ENCODE assay signal across 27 mouse cellular contexts in the genomic region with DNA sequence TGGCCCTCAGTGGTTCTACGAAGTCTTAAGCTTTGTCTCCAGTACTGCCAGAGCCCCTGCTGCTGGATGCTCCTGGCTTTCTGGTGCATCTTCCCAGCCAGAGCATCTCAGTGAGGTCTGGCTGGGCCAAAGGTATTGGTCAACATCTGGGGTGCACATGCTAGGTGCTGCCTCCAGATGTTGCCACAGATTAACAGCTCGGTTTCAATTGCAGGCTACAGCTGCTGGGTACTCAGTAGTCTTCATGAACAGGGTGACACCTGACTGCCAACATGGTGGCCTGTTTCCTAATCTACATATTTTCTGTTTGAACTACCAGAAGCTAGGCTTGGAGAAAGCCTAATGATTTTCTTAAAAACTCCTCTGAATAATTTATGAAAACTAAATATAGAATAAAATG. TPM values are rescaled to one million over a fixed set of nuclear protein-coding genes. Genes with fewer than 3 reads are reported as not detected.
DNase-seq lines count a peak whose midpoint lies in the region; ATAC-seq and TF ChIP-seq lines count a peak whose summit lies in the region.
"Had no signal": no experiment of that assay in that cellular context is flagged by ENCODE, and none has a peak within 500 bp of the region (broad histone marks: within the 10 kb centered on the region; RNA-seq: fewer than 3 reads in every experiment).

No protein-coding gene starts in this region.

- H3K36me3 ChIP-seq in CH12.LX (replicated peaks in 1 of 2; ENCODE audit: control insufficient read depth in 1 of 2, insufficient read depth in 1 of 2, low read length in 1 of 2) = peaks cover 58 to 84% of the 10 kb centered on the region in 2 experiments
- H3K36me3 ChIP-seq in liver, embryonic 13.5 days = no peaks in the 10 kb centered on the region
- H3K36me3 ChIP-seq in liver, embryonic 16.5 days (ENCODE audit: control insufficient read depth, insufficient read depth) = no peaks in the 10 kb centered on the region
- H3K36me3 ChIP-seq: forebrain, embryonic 12.5 days; forebrain, embryonic 15.5 days; heart, embryonic 12.5 days; heart, embryonic 15.5 days; hindbrain, embryonic 10.5 days; hindbrain, embryonic 13.5 days had no signal

- 63% methylated on average over 2 of the region's 2 CpGs for WGBS in liver, embryonic 13.5 days (ENCODE audit: insufficient replicate concordance)
- 73% methylated on average over 2 of the region's 2 CpGs for WGBS in liver, embryonic 16.5 days (ENCODE audit: insufficient replicate concordance)

- H3K9me3 ChIP-seq in CH12.LX (replicated peaks; ENCODE audit: low read length) = peaks cover 11% of the 10 kb centered on the region
- H3K9me3 ChIP-seq in liver, embryonic 13.5 days (replicated peaks) = no peaks in the 10 kb centered on the region
- no peaks in the 10 kb centered on the region for H3K9me3 ChIP-seq in liver, embryonic 16.5 days (replicated peaks; ENCODE audit: control insufficient read depth, low read length)
- H3K9me3 ChIP-seq: forebrain, embryonic 12.5 days; forebrain, embryonic 15.5 days; heart, embryonic 12.5 days; heart, embryonic 15.5 days; hindbrain, embryonic 10.5 days; hindbrain, embryonic 13.5 days; intestine, embryonic 15.5 days had no signal

- no peak for TF ChIP-seq POLR2A in CH12.LX (IDR thresholded peaks at IDR 0.05; ENCODE audit: low read depth, low read length)

- TF ChIP-seq RAD21 in CH12.LX (IDR thresholded peaks at IDR 0.05; ENCODE audit: low read depth, low read length) = peak; percentile 63

- TF ChIP-seq CTCF in CH12.LX (conservative IDR thresholded peaks at IDR 0.05 in 1 of 2, IDR thresholded peaks at IDR 0.05 in 1 of 2; ENCODE audit: low read depth in 2 of 2, low read length in 2 of 2) = peak in 1 of 2 experiments; percentile 53; a peak in 2 of 4 replicates

- peaks cover 64% of the 10 kb centered on the region for H3K79me2 ChIP-seq in CH12.LX (replicated peaks; ENCODE audit: control insufficient read depth, extremely low read depth, insufficient read depth, poor library complexity, severe bottlenecking)

- H3K27ac ChIP-seq in CH12.LX (ENCODE audit: insufficient read depth, low read depth) = peak overlapping the region; percentile 97
- peak overlapping the region; percentile 95 for H3K27ac ChIP-seq in liver, embryonic 13.5 days
- peak overlapping the region; percentile 86 for H3K27ac ChIP-seq in liver, embryonic 16.5 days (ENCODE audit: low read length)
- H3K27ac ChIP-seq: forebrain, embryonic 12.5 days; forebrain, embryonic 15.5 days; gastrocnemius, adult 2 months; heart, embryonic 15.5 days; hindbrain, embryonic 10.5 days; hindbrain, embryonic 13.5 days; intestine, embryonic 15.5 days had no signal

- TF ChIP-seq EP300 in CH12.LX (IDR thresholded peaks at IDR 0.05; ENCODE audit: low read length) = peak; percentile 77

- H3K4me2 ChIP-seq in CH12.LX (ENCODE audit: insufficient read depth, low read depth, poor library complexity, severe bottlenecking) = no peak overlapping the region
- 0 out of 2 replicates have a peak overlapping the region, but pooled peaks have one; percentile 69 for H3K4me2 ChIP-seq in liver, embryonic 13.5 days
- H3K4me2 ChIP-seq in liver, embryonic 16.5 days (ENCODE audit: low read depth, low read length) = no peak overlapping the region
- H3K4me2 ChIP-seq: forebrain, embryonic 12.5 days; forebrain, embryonic 15.5 days; heart, embryonic 12.5 days; heart, embryonic 15.5 days; hindbrain, embryonic 13.5 days; intestine, embryonic 15.5 days had no signal

- in situ Hi-C loops in CH12.LX (cut with MboI; ENCODE audit: low pct_ligation_motif_present, low pct_unique_long_range_greater_than_20kb, low sequenced_read_pairs) = no loop called here

- H3K27me3 ChIP-seq in CH12.LX (replicated peaks) = no peaks in the 10 kb centered on the region
- no peaks in the 10 kb centered on the region for H3K27me3 ChIP-seq in liver, embryonic 13.5 days
- H3K27me3 ChIP-seq in liver, embryonic 16.5 days (ENCODE audit: control insufficient read depth, insufficient read depth, low read depth, low read length) = no peaks in the 10 kb centered on the region
- H3K27me3 ChIP-seq: forebrain, embryonic 12.5 days; forebrain, embryonic 15.5 days; heart, embryonic 12.5 days; heart, embryonic 15.5 days; hindbrain, embryonic 13.5 days; intestine, embryonic 15.5 days had no signal

- peak; percentile 51 for ATAC-seq in erythroblast, adult 5-6 weeks (replicated peaks; ENCODE audit: low FRiP score, poor library complexity, severe bottlenecking)
- peak; percentile 57 for ATAC-seq in liver, embryonic 13.5 days (ENCODE audit: low read depth)
- ATAC-seq in liver, embryonic 16.5 days (ENCODE audit: low read depth) = peak; percentile 59
- ATAC-seq: forebrain, embryonic 15.5 days; hindbrain, embryonic 16.5 days; intestine, embryonic 15.5 days had no signal

- H3K9ac ChIP-seq in CH12.LX (ENCODE audit: insufficient read depth, low read depth) = no peak overlapping the region
- H3K9ac ChIP-seq in liver, embryonic 13.5 days = peak overlapping the region; percentile 7; the same call in 1 of the 2 replicates
- no peak overlapping the region for H3K9ac ChIP-seq in liver, embryonic 16.5 days (ENCODE audit: low read depth, low read length)
- H3K9ac ChIP-seq: forebrain, embryonic 12.5 days; forebrain, embryonic 15.5 days; heart, embryonic 12.5 days; heart, embryonic 15.5 days; hindbrain, embryonic 13.5 days; intestine, embryonic 15.5 days had no signal

- dilution Hi-C loops in CH12.LX (cut with MboI; ENCODE audit: extremely low pct_ligation_motif_present, extremely low pct_unique_long_range_greater_than_20kb, low sequenced_read_pairs) = no loop called here

- peak overlapping the region in 1 of 3 experiments; percentile 5 for H3K4me3 ChIP-seq in CH12.LX (replicated peaks in 1 of 3; ENCODE audit: low read depth in 2 of 3, low read length in 2 of 3, poor library complexity in 1 of 3)
- no peak overlapping the region for H3K4me3 ChIP-seq in liver, embryonic 13.5 days (replicated peaks)
- H3K4me3 ChIP-seq in liver, embryonic 16.5 days (ENCODE audit: low read depth, low read length) = no peak overlapping the region
- H3K4me3 ChIP-seq: forebrain, embryonic 12.5 days; forebrain, embryonic 15.5 days; gastrocnemius, adult 2 months; heart, embryonic 12.5 days; heart, embryonic 15.5 days; hindbrain, embryonic 10.5 days; hindbrain, embryonic 13.5 days; intestine, embryonic 15.5 days had no signal

- peak; percentile 54 for DNase-seq in CH12.LX (ENCODE audit: extremely low read depth)
- no peak for DNase-seq in liver, embryonic 13.5 days
- no peak for DNase-seq in gastrocnemius, postnatal 14 days
- no peak for DNase-seq in frontal cortex, adult 2 months (ENCODE audit: extremely low spot score in 1 of 2, low spot score in 1 of 2)
- DNase-seq in frontal cortex, postnatal 10 days (ENCODE audit: low spot score in 2 of 2) = no peak
- DNase-seq: adrenal gland, adult 8-10 months; adrenal gland, postnatal 36 days; B cell, adult 2 months; cerebellum, adult 11-12 months; cerebellum, adult 8-10 months; cerebellum, postnatal 10 days; cerebellum, postnatal 36 days; gastrocnemius, adult 2 months; gastrocnemius, postnatal 25 days; heart, adult 18-20 months; heart, postnatal 10 days; heart, postnatal 36 days had no signal

- intact Hi-C loops in gastrocnemius, postnatal 14 days (cut with DNase I; ENCODE audit: low total_unique reads) = no loop called here

- H3K4me1 ChIP-seq in CH12.LX (ENCODE audit: control insufficient read depth in 1 of 2, insufficient read depth in 2 of 2) = peaks cover 71 to 98% of the 10 kb centered on the region in 2 experiments
- H3K4me1 ChIP-seq in liver, embryonic 13.5 days (replicated peaks) = peaks cover 68% of the 10 kb centered on the region
- H3K4me1 ChIP-seq in liver, embryonic 16.5 days (ENCODE audit: control insufficient read depth, low read depth, low read length) = peaks cover 46% of the 10 kb centered on the region
- H3K4me1 ChIP-seq: forebrain, embryonic 15.5 days; heart, embryonic 15.5 days; hindbrain, embryonic 13.5 days had no signal

TF ChIP-seq in CH12.LX, 34 proteins besides CTCF, POLR2A, EP300 and RAD21 (continues in another document):
- TF ChIP-seq POLR2AphosphoS2 (IDR thresholded peaks at IDR 0.05; ENCODE audit: low read depth, low read length) = peak; percentile 90
- TF ChIP-seq CHD1 (IDR thresholded peaks at IDR 0.05; ENCODE audit: low read depth, low read length) = no peak
- peak; percentile 73 for TF ChIP-seq MAX (IDR thresholded peaks at IDR 0.05; ENCODE audit: low read length)
- no peak for TF ChIP-seq PAX5 (IDR thresholded peaks at IDR 0.05; ENCODE audit: low read length)
- TF ChIP-seq UBTF (IDR thresholded peaks at IDR 0.05; ENCODE audit: low read depth, low read length) = no peak
- no peak for TF ChIP-seq E2F4 (IDR thresholded peaks at IDR 0.05; ENCODE audit: insufficient replicate concordance, low read depth, low read length)
- peak; percentile 79 for TF ChIP-seq SIN3A (IDR thresholded peaks at IDR 0.05; ENCODE audit: low read length)
- TF ChIP-seq SMC3 (IDR thresholded peaks at IDR 0.05; ENCODE audit: low read depth, low read length) = peak; percentile 57
- no peak for TF ChIP-seq TBP (conservative IDR thresholded peaks at IDR 0.05; ENCODE audit: low read depth, low read length)
- no peak for TF ChIP-seq GABPA (IDR thresholded peaks at IDR 0.05; ENCODE audit: insufficient replicate concordance, low read depth, low read length)
- TF ChIP-seq MAFK (IDR thresholded peaks at IDR 0.05; ENCODE audit: insufficient replicate concordance, low read length) = no peak
- no peak; the same call in 1 of the 2 replicates for TF ChIP-seq MXI1 (IDR thresholded peaks at IDR 0.05; ENCODE audit: low read depth, low read length)
- peak; percentile 76; the same call in 1 of the 2 replicates for TF ChIP-seq MEF2A (IDR thresholded peaks at IDR 0.05; ENCODE audit: borderline replicate concordance, low read depth, low read length)
- no peak for TF ChIP-seq USF1 (IDR thresholded peaks at IDR 0.05; ENCODE audit: low read depth, low read length)
- no peak for TF ChIP-seq KAT2A (IDR thresholded peaks at IDR 0.05; ENCODE audit: insufficient replicate concordance, low read length)
- no peak for TF ChIP-seq MAZ (IDR thresholded peaks at IDR 0.05; ENCODE audit: low read depth, low read length)
- peak; percentile 45; the same call in 1 of the 2 replicates for TF ChIP-seq CHD2 (IDR thresholded peaks at IDR 0.05; ENCODE audit: low read length)
- TF ChIP-seq ZNF384 (IDR thresholded peaks at IDR 0.05; ENCODE audit: low read depth, low read length) = no peak

RNA-seq across cellular contexts. Expression of a gene that starts 18.3 kb away (rescaled TPM):
- total RNA-seq in CH12.LX (2012; rRNA removed) (51.4 and 58.2 TPM in 2 replicates), CH12.LX (2014; rRNA removed) (21.9 and 25.6 TPM in 2 replicates)
- 50.3 and 60.1 TPM in 2 replicates for polyA plus RNA-seq in CH12.LX (2012; ENCODE audit: insufficient read length, low read depth)
- 1.7 and 3.8 TPM in 2 replicates for total RNA-seq in erythroblast, adult 5-6 weeks (2015; ENCODE audit: low replicate concordance)
- total RNA-seq in erythroblast, adult 5-6 weeks (2017; ENCODE audit: low replicate concordance) = 2.4 and 2.6 TPM in 2 replicates
- polyA plus RNA-seq in liver, embryonic 13.5 days (2015; fragmentation: Nextera tagmentation; extraction: Ambion mirVana) = 0.55 and 0.61 TPM in 2 replicates
- polyA plus RNA-seq in liver, embryonic 16.5 days (2015; fragmentation: Nextera tagmentation; extraction: Ambion mirVana) = 0.64 and 0.79 TPM in 2 replicates
- 1 to 10 TPM; 2.0 to 5.0 TPM for total RNA-seq in gastrocnemius, postnatal 14 days (2021)
- 18.3 and 20.0 TPM in 2 replicates for polyA plus RNA-seq in frontal cortex, adult 2 months (2012; rRNA removed)

Comparison
In these comparisons a context has a peak if more than half of its experiments do, and no peak if none do; other contexts are left out.
1. RNA of a gene that starts 18.3 kb away (polyA plus RNA-seq): 50.3 to 60.1 TPM in CH12.LX and 18.3 to 20.0 TPM in frontal cortex, adult 2 months; 0.64 to 0.79 TPM in liver, embryonic 16.5 days and 0.55 to 0.61 TPM in liver, embryonic 13.5 days; every median in the first group is over 10 times any median in the second.
2. Peak in every context shown above with its lines, with median percentiles within 50 percentile points of each other: H3K27ac ChIP-seq and ATAC-seq.